Mouse (Mus musculus): ENCODE measurements around the gene Smok3c.
"Not testable (repeated sequence)": the region's sequence is repeated elsewhere in the genome, so short reads cannot be mapped to it uniquely, and the experiment has no call there.

Gene Smok3c

DNA sequence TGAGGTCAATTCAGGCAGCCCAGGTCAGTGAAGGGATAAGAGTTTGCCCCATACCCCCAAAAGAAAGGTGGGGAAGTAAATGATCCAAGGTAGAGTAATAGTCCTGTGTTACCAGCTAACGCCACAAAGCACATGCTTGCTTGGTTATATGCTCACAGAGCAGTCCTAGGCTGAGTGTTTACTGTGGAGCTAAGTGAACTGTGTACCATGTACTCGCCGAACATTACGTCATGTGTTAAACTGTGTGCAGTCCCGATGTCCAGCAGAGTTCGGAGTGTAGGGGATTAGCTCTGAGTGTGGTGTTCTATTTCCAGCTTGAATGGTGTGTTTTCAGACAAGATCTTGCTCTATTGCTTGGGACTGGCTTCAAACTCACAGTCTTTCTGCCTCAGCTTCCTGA lies 41.5 kb downstream of the Smok3c start:
- no peak for DNase-seq (ENCODE audit: low read depth, low spot score)

DNA sequence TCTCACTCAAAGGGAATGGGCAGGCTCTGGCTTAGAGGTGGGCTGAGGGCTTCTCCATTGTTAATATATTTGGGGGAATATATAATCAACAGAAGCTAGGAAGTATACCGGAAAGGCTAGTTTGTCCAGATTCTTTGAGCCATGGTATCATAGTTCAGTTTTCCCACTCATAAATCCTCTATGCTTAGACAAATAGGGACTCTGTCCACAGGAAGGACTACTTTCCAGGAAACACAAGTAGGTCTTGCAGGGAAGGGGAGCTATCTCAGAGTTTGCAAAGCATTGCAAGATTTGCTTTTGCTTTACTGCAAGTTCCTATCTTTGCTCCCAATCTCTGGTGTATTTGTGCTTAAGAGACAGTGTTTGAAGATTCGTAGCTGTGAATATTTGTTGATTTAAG lies 52.0 kb downstream of the Smok3c start:
- no peak for DNase-seq (ENCODE audit: low read depth, low spot score)

DNA sequence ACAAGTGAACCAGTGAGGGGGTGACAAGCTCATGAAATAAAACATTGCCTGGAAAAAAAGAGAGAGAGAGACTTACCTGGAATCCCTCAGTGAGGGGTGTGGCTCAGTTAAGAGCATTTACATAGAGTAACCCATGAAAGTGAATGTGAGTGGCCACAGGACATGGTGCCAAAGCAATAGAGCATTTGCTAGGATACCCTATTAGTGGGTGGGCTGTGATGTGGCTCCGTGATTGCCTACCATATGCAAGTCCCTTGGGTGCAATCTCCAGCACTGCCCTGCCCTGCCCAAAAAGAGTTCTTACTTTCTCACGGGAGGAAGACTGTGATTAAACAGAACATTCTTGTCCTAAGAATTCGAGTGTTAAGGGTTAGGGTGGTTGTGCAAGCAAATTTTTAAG lies 54.1 kb downstream of the Smok3c start:
- no peak for DNase-seq (ENCODE audit: low read depth, low spot score)

DNA sequence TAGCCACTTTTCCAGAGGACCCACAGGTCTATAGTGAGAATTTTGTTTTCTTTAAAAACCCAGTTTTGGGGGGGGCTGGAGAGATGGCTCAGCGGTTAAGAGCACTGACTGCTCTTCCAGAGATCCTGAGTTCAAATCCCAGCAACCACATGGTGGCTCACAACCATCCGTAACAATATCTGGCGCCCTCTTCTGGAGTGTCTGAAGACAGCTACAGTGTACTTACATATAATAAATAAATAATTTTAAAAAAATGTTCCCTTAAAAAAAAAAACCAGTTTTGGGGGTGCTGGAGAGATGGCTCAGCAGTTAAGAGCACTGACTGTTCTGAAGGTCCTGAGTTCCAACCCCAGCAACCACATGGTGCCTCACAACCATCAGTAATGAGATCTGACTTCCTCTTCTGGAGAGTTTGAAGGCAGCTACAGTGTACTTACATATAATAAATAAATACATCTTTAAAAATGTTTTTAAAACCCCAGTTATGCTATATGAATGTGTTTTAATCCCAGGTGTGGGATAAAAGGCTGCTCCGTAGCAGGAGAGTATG lies 56.9 kb downstream of the Smok3c start:
- DNase-seq (ENCODE audit: low read depth, low spot score), result not testable (repeated sequence)

Measured in WW6 (cell line).